8 mouse cellular contexts compared by ENCODE assay signal in genomic region chr1:157047751-157048200, GRCm38 (mm10).
DNase-seq lines count a peak whose midpoint lies in the region; ATAC-seq and TF ChIP-seq lines count a peak whose summit lies in the region.

No protein-coding gene starts in this region.

- no peaks in the 10 kb centered on the region for H3K36me3 ChIP-seq in heart, embryonic 10.5 days
- H3K36me3 ChIP-seq in thymus, adult 2 months (ENCODE audit: control insufficient read depth, insufficient read depth, low read length): no peaks in the 10 kb centered on the region
- no peaks in the 10 kb centered on the region for H3K36me3 ChIP-seq in limb, embryonic 15.5 days
- no peaks in the 10 kb centered on the region for H3K36me3 ChIP-seq in liver, embryonic 12.5 days

- no peak overlapping the region for H3K27ac ChIP-seq in heart, embryonic 10.5 days
- peak overlapping the region; percentile 19; the same call in 1 of the 2 replicates for H3K27ac ChIP-seq in thymus, adult 2 months (ENCODE audit: control insufficient read depth, insufficient read depth, low read length)
- no peak overlapping the region; the same call in 1 of the 2 replicates for H3K27ac ChIP-seq in limb, embryonic 15.5 days
- H3K27ac ChIP-seq in liver, embryonic 12.5 days: no peak overlapping the region

- H3K4me1 ChIP-seq in heart, embryonic 10.5 days: peaks cover 7% of the 10 kb centered on the region
- peaks cover 15% of the 10 kb centered on the region for H3K4me1 ChIP-seq in thymus, adult 2 months (replicated peaks; ENCODE audit: control insufficient read depth, insufficient read depth, low read length)
- peaks cover 24% of the 10 kb centered on the region for H3K4me1 ChIP-seq in limb, embryonic 15.5 days
- H3K4me1 ChIP-seq in liver, embryonic 12.5 days: peaks cover 24% of the 10 kb centered on the region

- no peak overlapping the region for H3K4me2 ChIP-seq in limb, embryonic 15.5 days
- no peak overlapping the region for H3K4me2 ChIP-seq in liver, embryonic 12.5 days

- H3K4me3 ChIP-seq in heart, embryonic 10.5 days: no peak overlapping the region
- H3K4me3 ChIP-seq in thymus, adult 2 months (ENCODE audit: control insufficient read depth, insufficient read depth, low read length): no peak overlapping the region
- H3K4me3 ChIP-seq in limb, embryonic 15.5 days: no peak overlapping the region
- no peak overlapping the region for H3K4me3 ChIP-seq in liver, embryonic 12.5 days

- no peak for TF ChIP-seq CTCF in thymus, adult 2 months (IDR thresholded peaks at IDR 0.05; ENCODE audit: borderline replicate concordance, control insufficient read depth, extremely low read depth, insufficient read depth, low read length, poor library complexity)

- no peaks in the 10 kb centered on the region for H3K9me3 ChIP-seq in heart, embryonic 10.5 days
- H3K9me3 ChIP-seq in limb, embryonic 15.5 days: no peaks in the 10 kb centered on the region
- H3K9me3 ChIP-seq in liver, embryonic 12.5 days (replicated peaks): no peaks in the 10 kb centered on the region

- peak; percentile 73; the same call in 1 of the 2 replicates for ATAC-seq in limb, embryonic 15.5 days (ENCODE audit: insufficient number of reproducible peaks, low FRiP score, low TSS enrichment, low read depth)
- ATAC-seq in liver, embryonic 12.5 days: no peak

- WGBS in heart, embryonic 10.5 days: 79% methylated on average over 4 of the region's 4 CpGs
- 51% methylated on average over 4 of the region's 4 CpGs for WGBS in thymus, adult 2 months
- WGBS in limb, embryonic 15.5 days: 27% methylated on average over 4 of the region's 4 CpGs
- 61% methylated on average over 4 of the region's 4 CpGs for WGBS in liver, embryonic 12.5 days (ENCODE audit: insufficient replicate concordance)

- no peaks in the 10 kb centered on the region for H3K27me3 ChIP-seq in heart, embryonic 10.5 days (ENCODE audit: insufficient read depth, poor library complexity, severe bottlenecking)
- no peaks in the 10 kb centered on the region for H3K27me3 ChIP-seq in thymus, adult 2 months (ENCODE audit: control insufficient read depth, insufficient read depth, low read length)
- no peaks in the 10 kb centered on the region for H3K27me3 ChIP-seq in limb, embryonic 15.5 days
- H3K27me3 ChIP-seq in liver, embryonic 12.5 days (replicated peaks): peaks cover 3% of the 10 kb centered on the region; the same call in 1 of the 2 replicates

- H3K9ac ChIP-seq in limb, embryonic 15.5 days: no peak overlapping the region
- no peak overlapping the region for H3K9ac ChIP-seq in liver, embryonic 12.5 days

- peak; percentile 58 for DNase-seq in heart, embryonic 10.5 days (ENCODE audit: low spot score)
- DNase-seq in heart, postnatal 4 days: no peak
- no peak for DNase-seq in thymus, adult 2 months
- DNase-seq in thymus, postnatal 10 days (ENCODE audit: low spot score in 2 of 2): no peak
- DNase-seq in testis, postnatal 10 days (ENCODE audit: low spot score): peak; percentile 77
- DNase-seq in cerebellum, adult 9-11 months: no peak

- TF ChIP-seq POLR2A in thymus, adult 2 months (IDR thresholded peaks at IDR 0.05; ENCODE audit: control insufficient read depth, extremely low read depth, insufficient read depth, low read length, poor library complexity): no peak

Comparison
In these comparisons a context has a peak if more than half of its experiments do, and no peak if none do; other contexts are left out.
1. DNase-seq: peak in heart, embryonic 10.5 days (single experiment) and testis, postnatal 10 days (single experiment); none in heart, postnatal 4 days (single experiment), thymus, adult 2 months (single experiment), thymus, postnatal 10 days (0 of 2) and cerebellum, adult 9-11 months (single experiment).